Mouse (Mus musculus): ENCODE measurements around the gene Lin7b. TPM values are rescaled to one million over a fixed set of nuclear protein-coding genes. Genes with fewer than 3 reads are reported as not detected.

Lin7b gene
- polyA plus RNA-seq, 1 experiment from 2014 or later = not detected

- H3K9ac ChIP-seq (replicated peaks; ENCODE audit: low read depth) = no peak overlapping the region
Measured at GRCm38 (mm10) chr7:45341303-45341702, 29.1 kb downstream of the Lin7b start.

GRCm38 (mm10) chr7:45340669-45341068 is 29.7 kb downstream of the Lin7b start:
- no peak for ATAC-seq
- H3K4me3 ChIP-seq (ENCODE audit: low read depth, low read length) = 0 out of 2 replicates have a peak overlapping the region, but pooled peaks have one; percentile 48
- H3K36me3 ChIP-seq (ENCODE audit: insufficient read depth, low read length) = no peaks in the 10 kb centered on the region
- H3K4me1 ChIP-seq (ENCODE audit: insufficient read depth, low read depth, low read length) = peaks cover 14% of the 10 kb centered on the region; the same call in 1 of the 2 replicates
- 1% methylated on average over 11 of the region's 11 CpGs for WGBS
- no peaks in the 10 kb centered on the region for H3K27me3 ChIP-seq (replicated peaks; ENCODE audit: insufficient read depth, low read length)
- H3K27ac ChIP-seq (ENCODE audit: low read length) = no peak overlapping the region
- peak; percentile 72 for DNase-seq (ENCODE audit: low spot score)
- H3K9ac ChIP-seq (replicated peaks; ENCODE audit: low read depth) = 0 out of 2 replicates have a peak overlapping the region, but pooled peaks have one; percentile 3
- peak overlapping the region; percentile 87 for H3K4me2 ChIP-seq (replicated peaks; ENCODE audit: low read depth, low read length)
- no peak for TF ChIP-seq EP300 (IDR thresholded peaks at IDR 0.05)
- no peak for TF ChIP-seq CTCF (IDR thresholded peaks at IDR 0.05)
- H3K9me3 ChIP-seq (ENCODE audit: low read length) = no peaks in the 10 kb centered on the region

More at GRCm38 (mm10) chr7:45341303-45341702, 29.1 kb downstream of the Lin7b start:
- 0 out of 2 replicates have a peak, but pooled peaks have one; percentile 17 for TF ChIP-seq EP300 (IDR thresholded peaks at IDR 0.05)
- peak; percentile 96 for TF ChIP-seq CTCF (IDR thresholded peaks at IDR 0.05)
- H3K4me2 ChIP-seq (replicated peaks; ENCODE audit: low read depth, low read length) = peak overlapping the region; percentile 87
- H3K9me3 ChIP-seq (ENCODE audit: low read length) = no peaks in the 10 kb centered on the region
- H3K27me3 ChIP-seq (replicated peaks; ENCODE audit: insufficient read depth, low read length) = no peaks in the 10 kb centered on the region
- peak; percentile 78 for ATAC-seq
- peak; percentile 97 for DNase-seq (ENCODE audit: low spot score)
- peaks cover 14% of the 10 kb centered on the region; the same call in 1 of the 2 replicates for H3K4me1 ChIP-seq (ENCODE audit: insufficient read depth, low read depth, low read length)
- H3K27ac ChIP-seq (ENCODE audit: low read length) = no peak overlapping the region
- 7% methylated on average over 8 of the region's 8 CpGs for WGBS
- no peak overlapping the region for H3K4me3 ChIP-seq (ENCODE audit: low read depth, low read length)
- no peaks in the 10 kb centered on the region for H3K36me3 ChIP-seq (ENCODE audit: insufficient read depth, low read length)

GRCm38 (mm10) chr7:45340066-45340442 is 30.3 kb downstream of the Lin7b start:
- peaks cover 14% of the 10 kb centered on the region; the same call in 1 of the 2 replicates for H3K4me1 ChIP-seq (ENCODE audit: insufficient read depth, low read depth, low read length)
- no peak for DNase-seq (ENCODE audit: low spot score)
- ATAC-seq = no peak
- H3K36me3 ChIP-seq (ENCODE audit: insufficient read depth, low read length) = no peaks in the 10 kb centered on the region
- H3K27me3 ChIP-seq (replicated peaks; ENCODE audit: insufficient read depth, low read length) = no peaks in the 10 kb centered on the region
- H3K4me3 ChIP-seq (ENCODE audit: low read depth, low read length) = peak overlapping the region; percentile 48
- H3K9ac ChIP-seq (replicated peaks; ENCODE audit: low read depth) = peak overlapping the region; percentile 36; the same call in 1 of the 2 replicates
- no peak overlapping the region for H3K27ac ChIP-seq (ENCODE audit: low read length)
- TF ChIP-seq EP300 (IDR thresholded peaks at IDR 0.05) (no peak), CTCF (IDR thresholded peaks at IDR 0.05) (no peak)
- no peaks in the 10 kb centered on the region for H3K9me3 ChIP-seq (ENCODE audit: low read length)
- H3K4me2 ChIP-seq (replicated peaks; ENCODE audit: low read depth, low read length) = peak overlapping the region; percentile 87
- 1% methylated on average over 11 of the region's 11 CpGs for WGBS

- H3K4me1 ChIP-seq (ENCODE audit: insufficient read depth, low read depth, low read length) = peaks cover 14% of the 10 kb centered on the region; the same call in 1 of the 2 replicates
- ATAC-seq (peak; percentile 81), DNase-seq (ENCODE audit: low spot score) (peak; percentile 92)
- H3K9ac ChIP-seq (replicated peaks; ENCODE audit: low read depth) = peak overlapping the region; percentile 36
- H3K36me3 ChIP-seq (ENCODE audit: insufficient read depth, low read length) = no peaks in the 10 kb centered on the region
- WGBS = under 1% methylated on average over 35 of the region's 39 CpGs
- no peaks in the 10 kb centered on the region for H3K9me3 ChIP-seq (ENCODE audit: low read length)
- no peaks in the 10 kb centered on the region for H3K27me3 ChIP-seq (replicated peaks; ENCODE audit: insufficient read depth, low read length)
- H3K27ac ChIP-seq (ENCODE audit: low read length) = peak overlapping the region; percentile 32; the same call in 1 of the 2 replicates
- H3K4me3 ChIP-seq (ENCODE audit: low read depth, low read length) = peak overlapping the region; percentile 48
- TF ChIP-seq EP300 (IDR thresholded peaks at IDR 0.05) (no peak; the same call in 1 of the 2 replicates), CTCF (IDR thresholded peaks at IDR 0.05) (peak; percentile 68)
- H3K4me2 ChIP-seq (replicated peaks; ENCODE audit: low read depth, low read length) = peak overlapping the region; percentile 87
Measured at GRCm38 (mm10) chr7:45339410-45340065, 30.8 kb downstream of the Lin7b start.

GRCm38 (mm10) chr7:45338161-45338911 is 32.0 kb downstream of the Lin7b start:
- WGBS = 2% methylated on average over 14 of the region's 14 CpGs
- TF ChIP-seq EP300 (IDR thresholded peaks at IDR 0.05) (no peak), CTCF (IDR thresholded peaks at IDR 0.05) (no peak)
- no peaks in the 10 kb centered on the region for H3K9me3 ChIP-seq (ENCODE audit: low read length)
- peak overlapping the region; percentile 87 for H3K4me2 ChIP-seq (replicated peaks; ENCODE audit: low read depth, low read length)
- DNase-seq (ENCODE audit: low spot score) (peak; percentile 57), ATAC-seq (peak; percentile 9)
- H3K27me3 ChIP-seq (replicated peaks; ENCODE audit: insufficient read depth, low read length) = no peaks in the 10 kb centered on the region
- no peak overlapping the region for H3K9ac ChIP-seq (replicated peaks; ENCODE audit: low read depth)
- H3K4me1 ChIP-seq (ENCODE audit: insufficient read depth, low read depth, low read length) = peaks cover 14% of the 10 kb centered on the region; the same call in 1 of the 2 replicates
- H3K36me3 ChIP-seq (ENCODE audit: insufficient read depth, low read length) = no peaks in the 10 kb centered on the region
- 0 out of 2 replicates have a peak overlapping the region, but pooled peaks have one; percentile 11 for H3K27ac ChIP-seq (ENCODE audit: low read length)
- H3K4me3 ChIP-seq (ENCODE audit: low read depth, low read length) = no peak overlapping the region

GRCm38 (mm10) chr7:45337469-45337868 is 32.9 kb downstream of the Lin7b start:
- H3K9ac ChIP-seq (replicated peaks; ENCODE audit: low read depth) = no peak overlapping the region
- no peak overlapping the region for H3K4me3 ChIP-seq (ENCODE audit: low read depth, low read length)
- TF ChIP-seq CTCF (IDR thresholded peaks at IDR 0.05) (no peak), EP300 (IDR thresholded peaks at IDR 0.05) (no peak)

More at GRCm38 (mm10) chr7:45337469-45337868, 32.9 kb downstream of the Lin7b start:
- H3K9me3 ChIP-seq (ENCODE audit: low read length) = no peaks in the 10 kb centered on the region
- no peak for DNase-seq (ENCODE audit: low spot score)
- H3K4me1 ChIP-seq (ENCODE audit: insufficient read depth, low read depth, low read length) = peaks cover 14% of the 10 kb centered on the region; the same call in 1 of the 2 replicates
- no peaks in the 10 kb centered on the region for H3K27me3 ChIP-seq (replicated peaks; ENCODE audit: insufficient read depth, low read length)
- H3K4me2 ChIP-seq (replicated peaks; ENCODE audit: low read depth, low read length) = no peak overlapping the region
- H3K27ac ChIP-seq (ENCODE audit: low read length) = no peak overlapping the region
- no peak for ATAC-seq
- WGBS = 17% methylated on average over 4 of the region's 4 CpGs
- no peaks in the 10 kb centered on the region for H3K36me3 ChIP-seq (ENCODE audit: insufficient read depth, low read length)

Measured in lung, postnatal 0 days (tissue).